Mouse (Mus musculus) cerebellum, postnatal 36 days (tissue): ENCODE data around the gene Il18.
"Not testable (repeated sequence)": the region's sequence is repeated elsewhere in the genome, so short reads cannot be mapped to it uniquely, and the experiment has no call there.

Experiments used
- DNase-seq, 2 experiments: peaks; one replicate each; pipeline ENCODE4 v3.0.0; 2021 to 2022; ENCODE audit warnings: mixed read lengths in 2 of 2

The Il18 gene

DNA sequence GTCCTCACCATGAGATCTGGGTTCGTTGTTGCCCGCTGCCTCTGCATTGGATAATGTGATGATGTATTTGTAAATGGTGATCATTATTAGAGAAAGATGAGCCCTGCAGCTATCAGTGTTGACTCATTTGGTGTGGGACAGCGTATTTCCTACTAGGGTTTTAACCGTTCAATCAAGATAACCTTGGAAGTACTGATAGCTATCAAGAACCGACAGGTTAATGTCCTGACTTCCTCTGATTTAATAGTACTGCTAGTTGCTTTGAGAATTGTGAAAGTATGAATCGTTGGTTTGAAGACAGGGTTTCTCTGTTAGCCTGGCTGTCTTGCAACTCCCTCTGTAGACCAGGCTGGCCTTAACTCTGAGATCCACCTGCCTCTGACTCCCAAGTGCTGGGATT lies 49.7 kb downstream of the Il18 start:
- no peak for DNase-seq

- no peak for DNase-seq
Observed at GRCm38 (mm10) chr9:50612115-50612514, 57.5 kb downstream of the Il18 start.

GRCm38 (mm10) chr9:50616161-50616560 lies 61.5 kb downstream of the Il18 start:
- no peak for DNase-seq

- peak; percentile 82 to 94 for DNase-seq
Observed at GRCm38 (mm10) chr9:50616766-50617603, 62.4 kb downstream of the Il18 start, which contains the start of the genes Pih1d2 and Nkapd1. Gene Pih1d2, plus strand, starts transcription at chr9:50617321. Gene Nkapd1, minus strand, starts transcription at chr9:50617464.

GRCm38 (mm10) chr9:50617794-50618330 lies 63.2 kb downstream of the Il18 start:
- no peak for DNase-seq

GRCm38 (mm10) chr9:50630903-50631302 lies 76.3 kb downstream of the Il18 start:
- DNase-seq = not testable (repeated sequence)
